Mouse (Mus musculus) adrenal gland, postnatal 14 days (tissue): Measurements from ENCODE around the gene Saa1. TPM values are rescaled to one million over a fixed set of nuclear protein-coding genes. Genes with fewer than 3 reads are reported as not detected.
A peak's percentile ranks its signal among the peaks of the same experiment; 100 is the strongest.
"Not testable (repeated sequence)": the region's sequence is repeated elsewhere in the genome, so short reads cannot be mapped to it uniquely, and the experiment has no call there.

Source experiments
- DNase-seq: peaks from one replicate; pipeline ENCODE4 v3.0.0; 2021; ENCODE audit warnings: mixed read lengths
- long read RNA-seq, 2 experiments: library from polyadenylated mRNA; stranded (forward); transcript quantifications; one replicate each; pipeline ENCODE4 v2.0.0; 2021
- total RNA-seq: library from RNA; stranded (reverse); gene quantifications from 2 replicates; pipeline ENCODE4 v1.2.3, GENCODE M21; 2021

Gene Saa1
- 0.85 TPM in 1 of 2 replicates, not detected in the other for total RNA-seq
- long read RNA-seq, experiment 1: 0 reads
- long read RNA-seq, experiment 2, transcript Saa1-202 (1 exons, 2,446 nt): major isoform, 5 of 7 reads
- long read RNA-seq, experiment 2, partial matches to known transcripts: 0 of 7 reads
- long read RNA-seq, experiment 2, other reads (novel, unspliced or antisense): 0 of 7 reads

DNA sequence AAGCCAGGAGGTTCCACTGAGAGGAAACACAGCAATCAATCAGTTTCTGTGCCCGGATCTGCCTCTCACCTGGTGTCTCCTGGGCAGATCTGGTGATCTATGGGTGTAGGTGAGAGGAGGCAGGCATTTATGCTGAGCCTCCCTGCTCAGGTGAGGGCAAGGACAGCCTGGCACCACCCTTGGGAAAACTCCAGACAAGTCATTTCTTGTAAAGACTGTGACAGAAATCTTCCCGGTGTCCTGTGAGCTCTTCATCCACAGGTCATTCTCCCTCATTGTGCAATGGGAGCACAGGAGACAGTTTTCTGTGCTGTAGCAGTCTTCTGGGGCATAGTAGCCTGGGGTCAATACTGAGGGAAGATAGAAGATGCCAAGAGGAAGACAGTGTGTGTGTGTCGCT is at the start of gene Saa1:
TSS of gene Saa1 (minus strand) at position 101 of the 400 bp plus-strand sequence.
- DNase-seq: not testable (repeated sequence)

DNA sequence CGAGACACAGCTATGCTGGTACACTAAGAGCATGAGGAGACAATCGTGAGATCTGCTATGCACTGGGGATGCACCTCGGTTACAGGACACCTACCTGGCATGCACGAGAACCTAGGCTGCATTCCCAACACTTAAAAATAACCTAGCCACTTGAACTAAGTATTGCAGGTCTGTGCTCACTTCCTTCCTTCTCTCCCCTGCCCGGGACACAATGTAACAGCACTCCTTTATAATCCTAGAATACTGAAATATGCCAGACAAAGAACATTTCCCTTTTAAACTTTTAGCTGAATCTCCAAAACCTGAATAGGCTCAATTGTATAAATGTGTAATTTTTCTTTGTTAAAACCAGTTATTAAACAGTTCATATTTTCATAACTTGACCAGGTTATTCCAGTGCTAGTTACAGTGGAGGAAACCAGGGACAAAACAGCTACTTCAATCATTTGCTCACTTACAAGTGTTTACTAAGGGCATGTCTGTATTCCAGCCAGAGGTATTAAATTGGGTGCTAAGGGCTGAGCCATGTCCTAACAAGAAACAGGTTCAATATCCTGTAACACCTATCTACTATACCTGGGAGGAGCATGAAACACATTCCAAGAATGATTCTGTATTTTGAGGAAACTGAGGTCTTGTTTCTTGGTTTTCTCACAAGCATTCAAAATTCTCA is 46.5 kb upstream of the Saa1 start:
- DNase-seq: no peak

DNA sequence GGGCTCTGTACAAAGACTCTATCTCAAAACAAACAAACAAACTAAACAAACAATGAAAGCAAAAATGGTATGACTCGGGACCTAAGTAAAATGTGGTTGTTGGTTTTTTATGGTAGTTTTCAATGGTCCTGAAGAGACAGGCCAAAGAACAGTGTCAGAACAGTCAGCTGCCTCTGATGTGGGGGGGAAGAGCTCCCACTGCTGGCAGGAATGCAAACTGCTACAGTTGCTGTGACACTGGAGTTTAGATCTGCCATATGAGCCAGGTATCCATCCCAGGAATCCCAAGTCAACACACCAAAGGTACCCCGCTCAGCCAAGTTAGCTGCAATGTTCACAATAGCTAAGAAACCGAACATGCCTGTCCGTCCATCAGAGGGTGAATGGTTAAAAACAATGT is 27.9 kb upstream of the Saa1 start:
- peak; percentile 66 for DNase-seq

DNA sequence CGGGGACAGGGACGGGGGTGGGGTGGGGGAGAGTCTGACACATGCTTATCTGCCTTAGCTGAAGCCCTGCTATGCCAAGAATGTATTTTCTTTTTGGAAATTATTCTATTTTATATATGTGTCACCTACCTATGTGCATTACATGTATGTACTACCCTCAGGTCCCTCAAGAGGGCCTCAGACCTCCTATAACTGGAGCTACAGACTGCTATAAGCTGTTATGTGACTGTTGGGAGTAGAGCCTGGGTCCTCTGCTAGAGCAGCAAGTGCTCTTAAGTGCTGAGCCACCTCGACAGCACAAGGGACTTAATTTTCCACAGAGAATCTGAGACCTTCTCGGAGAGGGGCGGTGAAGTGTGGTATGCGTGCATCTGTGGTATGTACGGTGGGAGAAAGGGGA is 25.7 kb upstream of the Saa1 start:
- DNase-seq: no peak

- no peak for DNase-seq
Observed at GRCm38 (mm10) chr7:46767371-46767770, 24.6 kb upstream of the Saa1 start.

- no peak for DNase-seq
Observed at GRCm38 (mm10) chr7:46764672-46765071, 21.9 kb upstream of the Saa1 start.

- DNase-seq: no peak
Observed at GRCm38 (mm10) chr7:46762601-46763000, 19.8 kb upstream of the Saa1 start.

DNA sequence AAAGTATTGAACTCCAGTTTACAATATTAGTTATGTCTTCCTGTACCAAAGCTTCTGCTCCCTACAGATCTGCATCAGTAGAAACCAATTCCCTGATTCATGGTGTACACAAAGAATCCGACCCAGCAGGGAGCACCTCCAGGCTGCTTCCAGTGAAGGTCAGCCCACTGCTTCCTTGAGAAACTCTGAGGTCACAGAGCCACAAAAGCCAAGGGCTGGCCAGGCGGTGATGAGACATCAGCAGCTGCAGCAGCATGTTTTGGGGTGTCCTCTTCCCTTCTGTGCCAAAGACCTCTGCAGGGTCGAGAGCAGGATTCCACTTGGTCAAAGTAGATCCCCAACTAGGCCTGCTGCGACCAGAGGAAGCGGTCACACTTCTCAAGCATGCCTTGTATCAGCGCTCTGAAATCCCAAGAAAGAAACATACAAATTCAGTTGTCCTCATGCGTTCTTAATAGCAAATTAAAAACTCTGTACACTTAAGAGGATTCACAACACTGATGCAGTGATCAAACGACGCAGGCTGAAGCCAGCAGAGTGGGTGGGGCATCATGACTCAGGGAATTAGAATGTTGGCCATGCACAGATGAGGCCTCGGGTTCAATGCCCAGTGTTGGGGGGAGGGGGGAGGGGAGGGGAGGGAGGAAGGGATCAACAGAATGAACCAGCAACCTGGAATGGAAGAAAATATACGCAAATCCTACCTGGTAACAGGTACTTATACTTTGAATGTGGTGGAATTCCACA is 18.4 kb upstream of the Saa1 start:
- DNase-seq: peak; percentile 40

DNA sequence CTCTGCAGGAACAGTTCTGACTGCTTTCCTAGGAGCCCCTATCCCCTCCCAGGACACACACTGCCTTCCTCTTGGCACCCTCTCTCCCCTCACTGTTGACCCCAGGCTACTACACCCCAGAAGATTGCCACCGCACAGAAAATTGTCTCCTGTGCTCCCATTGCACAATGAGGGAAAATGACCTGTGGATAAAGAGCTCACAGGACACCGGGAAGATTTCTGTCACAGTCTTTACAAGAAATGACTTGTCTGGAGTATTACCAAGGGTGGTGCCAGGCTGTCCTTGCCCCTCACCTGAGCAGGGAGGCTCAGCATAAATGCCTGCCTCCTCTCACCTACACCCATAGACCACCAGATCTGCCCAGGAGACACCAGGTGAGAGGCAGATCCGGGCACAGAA is 8.7 kb upstream of the Saa1 start, which contains the start of gene Saa2:
TSS of gene Saa2 (plus strand) at position 301 of the 400 bp plus-strand sequence.
- no peak for DNase-seq

- DNase-seq: peak; percentile 21
Observed at GRCm38 (mm10) chr7:46748459-46748858, 5.7 kb upstream of the Saa1 start.

DNA sequence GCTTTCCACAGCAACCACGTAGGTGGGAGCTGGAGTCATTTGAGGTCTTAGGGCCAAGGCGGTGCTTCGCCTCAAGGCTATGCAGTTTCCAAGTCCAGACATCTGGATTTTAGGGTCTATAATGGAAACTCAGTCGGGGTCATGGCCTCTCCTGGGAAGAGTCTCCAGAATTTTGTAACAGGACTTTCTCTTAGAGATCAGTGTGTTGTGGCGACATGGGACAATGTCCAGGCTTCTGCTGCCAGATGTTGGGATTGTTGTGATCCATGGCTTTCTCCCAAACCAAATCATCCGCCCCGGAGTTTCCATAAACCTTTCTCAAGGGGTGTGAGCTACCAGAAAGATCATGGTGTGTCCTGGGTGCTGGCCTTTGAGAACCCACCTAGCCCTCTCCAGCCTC is 3.6 kb upstream of the Saa1 start:
- no peak for DNase-seq

GRCm38 (mm10) chr7:46745816-46746215 is 3.0 kb upstream of the Saa1 start:
- DNase-seq: peak; percentile 64

DNA sequence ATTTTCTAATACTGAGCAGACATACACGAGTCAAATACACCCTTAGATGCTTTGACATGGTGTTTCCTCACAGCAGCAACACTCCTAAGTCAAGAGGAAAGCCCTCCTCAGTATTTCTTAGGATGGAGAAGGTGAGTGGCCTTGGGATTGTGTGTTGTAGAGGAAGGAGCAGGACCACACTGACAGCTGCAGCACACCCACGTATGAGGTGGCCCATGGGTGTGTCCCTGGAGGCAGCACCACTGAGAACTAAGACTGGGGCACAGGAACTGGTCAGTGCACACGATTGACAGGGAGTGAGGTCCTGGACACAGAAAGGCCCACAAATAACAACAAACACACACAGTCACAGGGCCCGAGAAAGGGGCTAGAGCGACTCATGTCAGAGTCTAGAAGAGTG is 2.7 kb downstream of the Saa1 start:
- not testable (repeated sequence) for DNase-seq

DNA sequence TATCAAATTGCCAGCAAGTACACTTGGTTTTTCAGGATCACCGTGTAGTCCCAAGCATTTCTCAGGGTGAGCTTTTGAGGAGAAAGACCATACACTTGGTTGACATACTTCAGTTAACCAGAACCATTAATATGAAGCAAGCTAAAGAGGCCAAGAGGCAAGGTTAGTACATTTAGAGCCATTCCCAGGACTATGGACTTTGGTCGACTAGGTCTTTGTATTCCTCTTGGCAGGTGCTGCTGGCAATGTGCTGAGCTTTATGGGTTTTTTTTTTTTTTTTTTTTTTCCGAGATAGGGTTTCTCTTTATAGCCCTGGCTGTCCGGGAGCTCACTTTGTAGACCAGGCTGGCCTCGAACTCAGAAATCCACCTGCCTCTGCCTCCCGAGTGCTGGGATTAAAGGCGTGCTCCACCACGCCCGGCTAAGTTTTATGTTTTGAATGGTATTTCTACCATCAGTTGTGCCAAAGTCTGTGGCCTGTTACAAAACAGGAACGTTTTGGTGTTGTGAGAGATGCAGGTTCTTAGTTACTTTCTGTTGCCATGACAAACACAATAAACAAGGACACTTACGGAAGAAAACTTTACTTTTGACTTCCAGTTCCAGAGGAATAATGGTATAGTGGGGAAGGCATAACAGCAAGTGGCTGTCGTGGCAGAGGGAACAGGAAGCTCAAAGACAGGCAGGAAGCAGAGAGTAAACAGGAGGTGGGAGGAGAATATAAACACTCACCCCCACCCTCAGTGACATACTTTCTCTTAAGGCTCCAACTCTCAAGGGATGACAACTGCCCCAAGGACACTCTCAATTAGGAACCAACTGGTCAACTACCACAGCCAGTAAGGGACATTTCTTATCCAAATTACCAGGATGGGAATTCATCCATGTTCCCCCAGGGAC is 4.0 kb downstream of the Saa1 start:
- DNase-seq: no peak

DNA sequence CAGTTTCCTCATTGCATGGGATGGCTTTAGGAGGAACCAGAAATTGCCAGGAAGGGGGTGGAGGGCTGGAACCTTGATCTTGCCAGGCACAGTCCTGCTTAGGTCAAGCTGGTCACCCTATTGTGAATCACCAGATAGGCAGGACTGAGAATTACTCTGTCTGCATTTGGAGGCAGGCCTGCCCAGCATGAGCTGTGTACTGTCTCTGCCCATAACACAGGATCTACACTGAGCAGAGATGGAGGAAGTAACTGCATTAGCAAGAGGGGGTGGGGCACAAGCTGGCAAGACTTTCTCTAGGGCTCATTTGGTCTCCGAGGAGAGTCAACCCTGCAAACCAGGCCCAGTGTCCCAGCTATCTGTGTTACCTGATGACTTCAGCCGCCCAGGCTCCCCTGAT is 7.8 kb downstream of the Saa1 start:
- DNase-seq: no peak

GRCm38 (mm10) chr7:46732458-46732857 is 10.3 kb downstream of the Saa1 start, which contains the start of gene Saa4:
TSS of gene Saa4 (minus strand) at chr7:46732603.
- DNase-seq: no peak

DNA sequence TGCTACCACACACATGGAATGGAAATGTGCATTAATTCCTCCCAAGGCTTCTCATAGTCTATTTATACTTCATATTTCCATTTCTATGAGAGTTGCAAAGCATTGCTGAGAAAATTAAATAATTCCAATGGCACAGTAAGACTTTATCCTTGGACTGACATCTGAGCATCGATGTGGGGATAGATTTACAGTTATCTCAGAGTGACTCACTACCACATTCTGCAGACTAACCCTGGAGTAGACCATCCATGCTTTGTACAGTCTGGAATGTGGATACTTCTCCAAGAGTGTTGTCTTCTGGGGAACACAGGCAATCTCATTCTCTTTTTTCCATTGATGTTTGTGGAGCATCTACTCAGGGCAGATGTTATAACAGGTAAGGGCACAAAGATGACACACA is 15.2 kb downstream of the Saa1 start:
- no peak for DNase-seq

DNA sequence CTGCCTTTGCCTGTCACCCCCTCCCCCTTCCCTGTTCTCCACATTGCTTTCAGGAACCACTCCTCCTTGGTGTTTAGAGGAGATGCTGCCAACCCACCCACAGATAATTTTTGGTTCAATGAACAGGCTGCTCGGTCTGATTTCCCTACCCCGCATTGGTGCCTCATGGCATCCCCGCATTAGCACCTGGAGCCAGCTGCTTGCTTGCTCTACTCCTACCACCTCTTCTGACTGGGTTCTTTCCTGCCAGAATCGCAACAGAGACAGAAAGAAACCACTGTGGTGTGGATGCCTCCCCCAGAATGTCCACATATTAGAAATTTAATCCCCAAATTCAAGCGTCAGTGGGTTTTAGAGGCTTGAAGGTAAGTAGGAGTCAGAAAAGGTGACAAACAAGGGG is 18.4 kb downstream of the Saa1 start:
- no peak for DNase-seq

DNA sequence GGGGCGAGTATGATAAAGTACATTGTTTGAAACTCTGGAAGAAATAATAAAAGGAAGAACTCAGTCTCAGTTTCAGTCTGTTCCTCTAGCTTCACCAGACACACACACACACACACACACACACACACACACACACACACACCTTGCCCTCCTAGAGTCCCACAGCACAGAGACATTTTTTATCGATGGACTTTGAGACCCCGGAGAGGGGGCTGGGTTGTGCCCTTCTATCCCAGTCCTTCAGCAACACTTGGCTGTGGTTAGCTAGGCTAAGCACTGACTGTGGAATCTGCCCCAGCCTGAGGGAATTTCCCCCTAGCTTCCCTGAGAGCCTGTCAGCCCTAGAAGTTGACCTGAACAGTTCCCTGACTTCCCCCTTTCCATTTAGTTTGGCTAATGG is 18.9 kb downstream of the Saa1 start:
- DNase-seq: no peak

DNA sequence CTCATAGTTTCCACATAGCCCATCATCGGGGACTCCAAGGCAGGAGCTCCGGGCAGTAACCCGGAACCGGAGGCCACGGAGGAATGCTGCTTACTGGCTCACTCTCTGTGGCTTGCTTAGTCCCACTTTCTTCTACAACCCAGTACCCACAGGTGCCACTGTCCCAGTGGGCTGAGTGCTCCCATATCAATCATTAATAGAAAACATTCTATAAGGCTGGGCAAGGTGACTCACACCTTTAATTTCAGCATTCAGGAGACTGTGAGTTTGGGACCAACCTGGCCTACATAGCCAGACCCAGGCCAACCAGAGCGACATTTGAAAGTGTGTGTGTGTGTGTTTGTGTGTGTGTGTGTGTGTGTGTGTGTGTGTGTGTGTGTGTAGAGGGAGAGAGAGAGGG is 19.4 kb downstream of the Saa1 start:
- no peak for DNase-seq

DNA sequence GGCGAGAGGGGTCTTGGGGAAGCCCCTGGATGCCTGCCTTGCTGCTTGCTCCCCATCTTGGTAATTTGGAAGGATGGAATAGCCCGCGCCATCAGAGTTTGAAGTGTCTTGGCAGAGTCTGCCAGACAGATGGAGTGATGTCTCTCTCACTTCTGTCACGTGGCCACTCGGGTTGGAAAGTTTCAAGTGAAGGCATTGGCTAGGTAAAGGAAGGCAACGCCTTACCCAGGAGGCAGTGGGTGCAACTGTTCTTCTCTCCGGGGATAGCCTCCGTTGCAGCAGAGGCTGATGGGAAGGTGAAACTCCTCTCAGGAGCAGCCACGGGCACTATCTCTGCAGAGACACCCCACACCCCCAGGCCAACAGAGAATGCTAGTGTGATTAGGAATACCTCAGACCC is 22.3 kb downstream of the Saa1 start:
- DNase-seq: no peak

DNA sequence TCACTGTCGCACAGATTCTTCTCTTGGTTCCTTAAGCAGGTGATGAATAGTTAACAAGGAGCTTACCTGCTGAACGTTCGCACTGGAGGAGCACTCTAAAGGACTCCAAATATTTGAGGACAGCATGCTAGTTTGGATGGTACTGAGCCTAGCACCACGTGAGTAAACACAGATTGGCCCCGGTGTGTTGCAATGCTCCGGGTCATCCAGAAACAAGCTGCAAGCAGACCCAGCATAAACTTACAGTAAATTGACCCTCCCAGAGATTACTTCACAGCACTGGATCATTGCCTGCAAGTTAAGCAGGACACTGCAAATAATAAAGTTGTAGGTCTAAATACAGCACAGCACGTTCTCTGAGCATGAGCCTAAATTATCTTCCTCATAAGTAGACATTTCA is 23.3 kb downstream of the Saa1 start:
- peak; percentile 57 for DNase-seq
